Comparison of ENCODE assay signal across 8 mouse cellular contexts in the genomic region with DNA sequence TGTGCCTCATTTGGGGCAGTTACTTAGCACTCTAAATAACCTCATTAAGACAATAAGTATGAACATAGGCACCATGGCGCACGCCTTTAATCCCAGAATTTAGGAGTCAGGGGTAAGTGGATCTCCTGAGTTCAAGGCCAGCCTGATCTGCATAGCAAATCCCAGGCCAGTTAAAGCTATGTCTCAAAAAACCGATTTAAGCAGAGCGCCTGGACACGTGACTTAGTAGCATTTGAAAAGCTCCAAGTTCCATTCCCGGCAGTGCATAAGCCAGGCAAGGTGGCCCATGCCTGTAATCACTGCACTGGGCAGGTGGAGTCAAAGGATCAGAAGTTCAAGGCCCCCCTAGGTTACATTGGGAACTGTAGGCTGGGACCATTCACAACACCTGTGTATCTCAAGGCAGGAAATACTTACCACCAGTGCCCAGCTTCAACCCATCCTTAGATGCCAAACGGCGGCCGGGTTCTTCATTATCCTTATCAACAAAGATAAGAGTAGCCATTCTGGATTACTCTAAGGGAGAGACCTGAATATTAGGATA. TPM values are rescaled to one million over a fixed set of nuclear protein-coding genes. Genes with fewer than 3 reads are reported as not detected.
DNase-seq lines count a peak whose midpoint lies in the region; ATAC-seq and TF ChIP-seq lines count a peak whose summit lies in the region.

No protein-coding gene starts in this region.

- peaks cover 25% of the 10 kb centered on the region for H3K36me3 ChIP-seq in kidney, embryonic 15.5 days
- no peaks in the 10 kb centered on the region for H3K36me3 ChIP-seq in hindbrain, postnatal 0 days (ENCODE audit: insufficient read depth, low read length)
- H3K36me3 ChIP-seq in midbrain, embryonic 15.5 days (replicated peaks): no peaks in the 10 kb centered on the region

- ATAC-seq in kidney, embryonic 15.5 days (replicated peaks; ENCODE audit: low FRiP score): peak; percentile 44
- 0 out of 2 replicates have a peak, but pooled peaks have one; percentile 35 for ATAC-seq in hindbrain, postnatal 0 days
- ATAC-seq in midbrain, embryonic 15.5 days (replicated peaks): peak; percentile 65; the same call in 1 of the 2 replicates

- TF ChIP-seq POLR2A in cortical plate, adult 2 months (IDR thresholded peaks at IDR 0.05; ENCODE audit: extremely low read depth, insufficient read depth, low read length): no peak

- no peak for DNase-seq in kidney, postnatal 25 days
- no peak for DNase-seq in hindbrain, postnatal 0 days (ENCODE audit: low spot score)
- no peak for DNase-seq in thymus, adult 18-20 months
- no peak for DNase-seq in MN1 (ENCODE audit: low spot score)
- no peak for DNase-seq in left cerebral cortex, adult 9 months (ENCODE audit: low spot score in 2 of 2)

- H3K4me1 ChIP-seq in kidney, embryonic 15.5 days: peaks cover 12% of the 10 kb centered on the region
- H3K4me1 ChIP-seq in cortical plate, adult 2 months (ENCODE audit: control insufficient read depth, insufficient read depth, low read length): 0 out of 2 replicates have a peak, but pooled peaks cover 2% of the 10 kb centered on the region
- 0 out of 2 replicates have a peak, but pooled peaks cover 4% of the 10 kb centered on the region for H3K4me1 ChIP-seq in hindbrain, postnatal 0 days (ENCODE audit: insufficient read depth, low read length)
- H3K4me1 ChIP-seq in midbrain, embryonic 15.5 days: peaks cover 8% of the 10 kb centered on the region

- H3K9me3 ChIP-seq in kidney, embryonic 15.5 days (replicated peaks): no peaks in the 10 kb centered on the region; the same call in 1 of the 2 replicates
- no peaks in the 10 kb centered on the region for H3K9me3 ChIP-seq in hindbrain, postnatal 0 days (ENCODE audit: low read length)
- no peaks in the 10 kb centered on the region for H3K9me3 ChIP-seq in midbrain, embryonic 15.5 days

- peak overlapping the region; percentile 65 for H3K4me3 ChIP-seq in kidney, embryonic 15.5 days (replicated peaks)
- peak overlapping the region; percentile 63; the same call in 1 of the 2 replicates for H3K4me3 ChIP-seq in cortical plate, adult 2 months (ENCODE audit: insufficient read depth, low read length)
- H3K4me3 ChIP-seq in hindbrain, postnatal 0 days (ENCODE audit: low read length): peak overlapping the region; percentile 61
- peak overlapping the region; percentile 73; the same call in 1 of the 2 replicates for H3K4me3 ChIP-seq in midbrain, embryonic 15.5 days

- H3K27ac ChIP-seq in kidney, embryonic 15.5 days: no peak overlapping the region
- H3K27ac ChIP-seq in cortical plate, adult 2 months (ENCODE audit: insufficient read depth, low read length): no peak overlapping the region
- no peak overlapping the region for H3K27ac ChIP-seq in hindbrain, postnatal 0 days
- no peak overlapping the region for H3K27ac ChIP-seq in midbrain, embryonic 15.5 days

- WGBS in kidney, embryonic 15.5 days: 91% methylated on average over 9 of the region's 9 CpGs
- WGBS in hindbrain, postnatal 0 days: 92% methylated on average over 9 of the region's 9 CpGs
- 91% methylated on average over 9 of the region's 9 CpGs for WGBS in midbrain, embryonic 15.5 days

- H3K9ac ChIP-seq in kidney, embryonic 15.5 days: 0 out of 2 replicates have a peak overlapping the region, but pooled peaks have one; percentile 54
- peak overlapping the region; percentile 55; the same call in 1 of the 2 replicates for H3K9ac ChIP-seq in hindbrain, postnatal 0 days (replicated peaks; ENCODE audit: low read length)
- no peak overlapping the region for H3K9ac ChIP-seq in midbrain, embryonic 15.5 days

- peak overlapping the region; percentile 61 for H3K4me2 ChIP-seq in kidney, embryonic 15.5 days
- H3K4me2 ChIP-seq in hindbrain, postnatal 0 days (ENCODE audit: low read depth, low read length): peak overlapping the region; percentile 69
- H3K4me2 ChIP-seq in midbrain, embryonic 15.5 days: no peak overlapping the region

- TF ChIP-seq CTCF in cortical plate, adult 2 months (IDR thresholded peaks at IDR 0.05; ENCODE audit: extremely low read depth, insufficient read depth, low read length): no peak
- TF ChIP-seq CTCF in hindbrain, postnatal 0 days (IDR thresholded peaks at IDR 0.05; ENCODE audit: low read depth): no peak

- H3K27me3 ChIP-seq in kidney, embryonic 15.5 days: no peaks in the 10 kb centered on the region
- H3K27me3 ChIP-seq in hindbrain, postnatal 0 days (ENCODE audit: insufficient read depth, low read length): no peaks in the 10 kb centered on the region
- no peaks in the 10 kb centered on the region for H3K27me3 ChIP-seq in midbrain, embryonic 15.5 days (replicated peaks)

RNA-seq across cellular contexts. Expression of a gene that starts 0.8 kb away (rescaled TPM):
- polyA plus RNA-seq in kidney, embryonic 15.5 days (2015; fragmentation: Nextera tagmentation; extraction: Ambion mirVana): 100 and 113 TPM in 2 replicates
- polyA plus RNA-seq in cortical plate, adult 2 months (2012; rRNA removed): 98.8 and 109 TPM in 2 replicates
- total RNA-seq in hindbrain, postnatal 0 days (2014; rRNA removed): 21.6 and 23.6 TPM in 2 replicates
- polyA plus RNA-seq in hindbrain, postnatal 0 days (2015; fragmentation: Nextera tagmentation; extraction: Ambion mirVana): 80.5 and 86.8 TPM in 2 replicates
- 37.4 and 43.8 TPM in 2 replicates for polyA plus RNA-seq in midbrain, embryonic 15.5 days (2015; fragmentation: Nextera tagmentation; extraction: Ambion mirVana)

RNA-seq across cellular contexts. Expression of a gene that starts 8.3 kb away (rescaled TPM):
- 59.6 and 61.8 TPM in 2 replicates for polyA plus RNA-seq in kidney, embryonic 15.5 days (2015; fragmentation: Nextera tagmentation; extraction: Ambion mirVana)
- polyA plus RNA-seq in cortical plate, adult 2 months (2012; rRNA removed): 20.1 and 20.9 TPM in 2 replicates
- total RNA-seq in hindbrain, postnatal 0 days (2014; rRNA removed): 15.9 and 31.5 TPM in 2 replicates
- 54.9 and 55.5 TPM in 2 replicates for polyA plus RNA-seq in hindbrain, postnatal 0 days (2015; fragmentation: Nextera tagmentation; extraction: Ambion mirVana)
- polyA plus RNA-seq in midbrain, embryonic 15.5 days (2015; fragmentation: Nextera tagmentation; extraction: Ambion mirVana): 65.3 and 66.8 TPM in 2 replicates

RNA-seq across cellular contexts. Expression of a gene that starts 48.8 kb away (rescaled TPM):
- 14.9 and 19.8 TPM in 2 replicates for polyA plus RNA-seq in kidney, embryonic 15.5 days (2015; fragmentation: Nextera tagmentation; extraction: Ambion mirVana)
- polyA plus RNA-seq in cortical plate, adult 2 months (2012; rRNA removed): 2.1 and 3.7 TPM in 2 replicates
- total RNA-seq in hindbrain, postnatal 0 days (2014; rRNA removed): 13.9 and 15.7 TPM in 2 replicates
- 21.5 and 21.6 TPM in 2 replicates for polyA plus RNA-seq in hindbrain, postnatal 0 days (2015; fragmentation: Nextera tagmentation; extraction: Ambion mirVana)
- 9.7 and 10.0 TPM in 2 replicates for polyA plus RNA-seq in midbrain, embryonic 15.5 days (2015; fragmentation: Nextera tagmentation; extraction: Ambion mirVana)
